8 mouse cellular contexts compared by ENCODE assay signal in genomic region chr2:13792256-13793005, GRCm38 (mm10). TPM values are rescaled to one million over a fixed set of nuclear protein-coding genes. Genes with fewer than 3 reads are reported as not detected.
DNase-seq lines count a peak whose midpoint lies in the region; ATAC-seq and TF ChIP-seq lines count a peak whose summit lies in the region.

No protein-coding gene starts in this region.

- ATAC-seq in intestine, embryonic 15.5 days: no peak
- peak; percentile 44; the same call in 1 of the 2 replicates for ATAC-seq in midbrain, embryonic 16.5 days

- DNase-seq in kidney, adult 2 months: peak; percentile 20
- DNase-seq in kidney, postnatal 14 days: no peak
- DNase-seq in spleen, postnatal 10 days (ENCODE audit: low spot score in 2 of 2): no peak
- DNase-seq in cerebellum, postnatal 25 days: no peak
- no peak for DNase-seq in retina, embryonic 14.5 days (ENCODE audit: low spot score)

- no peak overlapping the region for H3K9ac ChIP-seq in intestine, embryonic 15.5 days
- H3K9ac ChIP-seq in midbrain, embryonic 16.5 days (ENCODE audit: low read depth, low read length): peak overlapping the region; percentile 74; the same call in 1 of the 2 replicates

- no peaks in the 10 kb centered on the region for H3K27me3 ChIP-seq in kidney, adult 2 months (replicated peaks; ENCODE audit: control insufficient read depth, insufficient read depth, low read length)
- H3K27me3 ChIP-seq in intestine, embryonic 15.5 days (replicated peaks): peaks cover 21% of the 10 kb centered on the region
- H3K27me3 ChIP-seq in midbrain, embryonic 16.5 days (ENCODE audit: control insufficient read depth, insufficient read depth, low read depth, low read length): peaks cover 2% of the 10 kb centered on the region

- no peak for TF ChIP-seq POLR2A in kidney, adult 2 months (IDR thresholded peaks at IDR 0.05; ENCODE audit: low read depth, low read length)
- TF ChIP-seq POLR2A in cortical plate, adult 2 months (IDR thresholded peaks at IDR 0.05; ENCODE audit: extremely low read depth, insufficient read depth, low read length): no peak

- H3K4me3 ChIP-seq in kidney, adult 2 months (ENCODE audit: insufficient read depth, low read depth, low read length): peak overlapping the region; percentile 75
- peak overlapping the region; percentile 46; the same call in 1 of the 2 replicates for H3K4me3 ChIP-seq in cortical plate, adult 2 months (ENCODE audit: insufficient read depth, low read length)
- peak overlapping the region; percentile 55 for H3K4me3 ChIP-seq in intestine, embryonic 15.5 days (replicated peaks)
- H3K4me3 ChIP-seq in midbrain, embryonic 16.5 days (ENCODE audit: low read depth, low read length): peak overlapping the region; percentile 68

- H3K9me3 ChIP-seq in intestine, embryonic 15.5 days: no peaks in the 10 kb centered on the region
- H3K9me3 ChIP-seq in midbrain, embryonic 16.5 days (replicated peaks; ENCODE audit: control insufficient read depth, low read length, poor library complexity, severe bottlenecking): no peaks in the 10 kb centered on the region

- peak overlapping the region; percentile 99 for H3K4me2 ChIP-seq in intestine, embryonic 15.5 days (replicated peaks)
- peak overlapping the region; percentile 75 for H3K4me2 ChIP-seq in midbrain, embryonic 16.5 days (ENCODE audit: low read length)

- H3K36me3 ChIP-seq in kidney, adult 2 months (ENCODE audit: control insufficient read depth, insufficient read depth, low read length): no peaks in the 10 kb centered on the region
- no peaks in the 10 kb centered on the region for H3K36me3 ChIP-seq in intestine, embryonic 15.5 days
- no peaks in the 10 kb centered on the region for H3K36me3 ChIP-seq in midbrain, embryonic 16.5 days (ENCODE audit: control insufficient read depth, insufficient read depth, low read length)

- H3K27ac ChIP-seq in kidney, adult 2 months (ENCODE audit: insufficient read depth, low read depth, low read length): no peak overlapping the region
- no peak overlapping the region for H3K27ac ChIP-seq in cortical plate, adult 2 months (ENCODE audit: insufficient read depth, low read length)
- H3K27ac ChIP-seq in intestine, embryonic 15.5 days: no peak overlapping the region
- no peak overlapping the region for H3K27ac ChIP-seq in midbrain, embryonic 16.5 days (ENCODE audit: low read length)

- WGBS in kidney, adult 2 months: 45% methylated on average over 13 of the region's 13 CpGs
- 43% methylated on average over 13 of the region's 13 CpGs for WGBS in intestine, embryonic 15.5 days
- 41% methylated on average over 13 of the region's 13 CpGs for WGBS in midbrain, embryonic 16.5 days

- no peak for TF ChIP-seq CTCF in kidney, adult 2 months (conservative IDR thresholded peaks at IDR 0.05; ENCODE audit: insufficient read depth, insufficient read length, low read depth, low read length)
- no peak for TF ChIP-seq CTCF in cortical plate, adult 2 months (IDR thresholded peaks at IDR 0.05; ENCODE audit: extremely low read depth, insufficient read depth, low read length)

- H3K4me1 ChIP-seq in kidney, adult 2 months (ENCODE audit: control insufficient read depth, insufficient read depth, low read length): no peaks in the 10 kb centered on the region
- no peaks in the 10 kb centered on the region for H3K4me1 ChIP-seq in cortical plate, adult 2 months (ENCODE audit: control insufficient read depth, insufficient read depth, low read length)
- H3K4me1 ChIP-seq in intestine, embryonic 15.5 days (replicated peaks): peaks cover 7% of the 10 kb centered on the region; the same call in 1 of the 2 replicates
- peaks cover 5% of the 10 kb centered on the region; the same call in 1 of the 2 replicates for H3K4me1 ChIP-seq in midbrain, embryonic 16.5 days (ENCODE audit: control insufficient read depth, insufficient read depth, low read length)

RNA-seq across cellular contexts. Expression of gene St8sia6, which starts 1.4 kb away (rescaled TPM):
- 3.7 and 4.0 TPM in 2 replicates for polyA plus RNA-seq in kidney, adult 2 months (2012; rRNA removed)
- 0.61 and 0.95 TPM in 2 replicates for polyA plus RNA-seq in cortical plate, adult 2 months (2012; rRNA removed)
- polyA plus RNA-seq in intestine, embryonic 15.5 days (2015; fragmentation: Nextera tagmentation; extraction: Ambion mirVana): 0.34 and 0.38 TPM in 2 replicates
- 1.4 and 1.9 TPM in 2 replicates for polyA plus RNA-seq in midbrain, embryonic 16.5 days (2015; fragmentation: Nextera tagmentation; extraction: Ambion mirVana)
